Mouse (Mus musculus): Measurements from ENCODE around the gene Arhgap10.

GRCm38 (mm10) chr8:77311762-77312161 lies 206.0 kb downstream of the Arhgap10 start:
- TF ChIP-seq GATA1 (IDR thresholded peaks at IDR 0.05; ENCODE audit: low read length) (no peak), TAL1 (IDR thresholded peaks at IDR 0.05; ENCODE audit: low read length) (no peak)
